Mouse (Mus musculus): ENCODE measurements around the gene Ssh1.

DNA sequence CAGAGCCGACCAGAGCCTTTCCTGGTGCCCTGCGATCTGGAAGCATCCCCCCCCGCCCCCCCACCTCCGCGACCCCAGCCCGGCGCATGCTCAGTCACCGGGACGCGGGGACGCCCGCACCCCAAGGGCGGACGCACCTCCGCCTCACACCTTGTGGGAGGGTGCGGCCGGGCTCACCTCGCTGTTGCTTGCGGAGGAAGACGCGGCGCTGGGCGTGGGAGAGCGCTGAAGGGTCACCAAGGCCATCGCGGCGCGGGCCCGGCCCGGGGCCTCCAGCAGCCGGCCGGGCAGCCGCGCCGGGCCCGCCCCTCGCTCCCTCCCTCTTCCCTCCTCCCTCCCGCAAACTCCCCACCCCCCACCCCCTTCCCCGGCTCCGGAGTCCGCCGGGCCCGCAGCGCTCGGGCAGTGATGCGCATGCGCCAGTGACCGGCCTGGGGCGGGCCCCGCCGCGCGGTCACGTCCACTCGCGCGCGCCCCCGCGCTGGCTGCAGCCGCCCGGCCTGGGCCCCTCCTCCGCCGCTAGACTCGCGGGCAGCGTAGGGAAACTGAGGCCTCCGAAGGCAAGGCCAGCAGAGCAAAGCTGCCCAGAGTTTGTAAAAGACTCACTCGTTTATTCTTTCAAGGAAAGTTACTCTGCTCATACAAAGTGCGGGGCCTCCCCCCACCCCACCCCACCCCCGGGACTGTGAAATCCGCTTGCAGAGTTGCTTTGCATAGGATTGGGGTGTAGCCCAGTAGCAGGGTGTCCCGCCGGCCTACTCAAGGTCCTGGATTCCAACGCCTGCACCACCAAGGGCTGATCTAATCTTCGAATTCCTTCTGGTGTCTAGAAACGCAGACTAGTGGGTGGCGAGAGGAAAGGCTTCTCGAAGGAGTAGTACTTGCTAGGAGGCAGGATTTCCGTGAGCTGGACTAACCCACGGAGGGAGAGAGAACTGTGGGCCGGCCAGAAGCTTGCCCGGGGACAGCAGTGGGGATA, at the start of gene Ssh1:
- TF ChIP-seq GATA1 (IDR thresholded peaks at IDR 0.05; ENCODE audit: low read length) (no peak), TAL1 (IDR thresholded peaks at IDR 0.05; ENCODE audit: low read length) (no peak)
